Mouse (Mus musculus) liver, embryonic 15.5 days (tissue): ENCODE data around the gene Ern1. TPM values are rescaled to one million over a fixed set of nuclear protein-coding genes. Genes with fewer than 3 reads are reported as not detected.
A peak's percentile ranks its signal among the peaks of the same experiment; 100 is the strongest.

Experiments
- ATAC-seq: fragments of 200-750 bp; cut with Nextera tagmentation; 2 replicates; pipeline ENCODE4 v1.8.0; 2017; ENCODE audit warnings: moderate number of reproducible peaks, mild to moderate bottlenecking, moderate library complexity; ENCODE audit not compliant: insufficient read depth
- H3K27ac ChIP-seq: fragments of 300-500 bp; sonication (generic); replicated peaks from 2 replicates; pipeline ENCODE4 v1.5.1; 2015; ENCODE audit warnings: mild to moderate bottlenecking, inconsistent platforms
- H3K27me3 ChIP-seq: fragments of 300-500 bp; sonication (generic); 2 replicates; pipeline ENCODE4 v1.6.1; 2015; ENCODE audit warnings: mild to moderate bottlenecking, inconsistent platforms
- H3K36me3 ChIP-seq: fragments of 300-500 bp; sonication (generic); replicated peaks from 2 replicates; pipeline ENCODE4 v1.6.1; 2015; ENCODE audit warnings: moderate library complexity, mild to moderate bottlenecking, inconsistent platforms
- H3K4me1 ChIP-seq: fragments of 300-500 bp; sonication (generic); replicated peaks from 2 replicates; pipeline ENCODE4 v1.6.1; 2015; ENCODE audit warnings: inconsistent platforms
- H3K4me2 ChIP-seq: fragments of 300-500 bp; sonication (generic); 2 replicates; pipeline ENCODE4 v1.6.1; 2015; ENCODE audit warnings: moderate library complexity, mild to moderate bottlenecking, inconsistent platforms
- H3K4me3 ChIP-seq: fragments of 300-500 bp; sonication (generic); replicated peaks from 2 replicates; pipeline ENCODE4 v1.5.1; 2015; ENCODE audit warnings: mild to moderate bottlenecking, inconsistent platforms
- H3K9ac ChIP-seq: fragments of 300-500 bp; sonication (generic); 2 replicates; pipeline ENCODE4 v1.6.1; 2015; ENCODE audit warnings: moderate library complexity, mild to moderate bottlenecking, inconsistent platforms
- H3K9me3 ChIP-seq: fragments of 300-500 bp; sonication (generic); replicated peaks from 2 replicates; pipeline ENCODE4 v1.6.1; 2016; ENCODE audit warnings: inconsistent platforms
- WGBS: fragments of 180-500 bp; shearing (Covaris S2); methylation state at CpG from one replicate; pipeline ENCODE4 v1.1.7; 2015; ENCODE audit warnings: mixed read lengths; ENCODE audit not compliant: insufficient replicate concordance; 5-methylcytosine and 5-hydroxymethylcytosine counted together
- polyA plus RNA-seq: library from polyadenylated mRNA; unstranded; fragments of >200 nt; fragmentation: Nextera tagmentation; extraction: Ambion mirVana; gene quantifications from 2 replicates; pipeline ENCODE4 v1.2.1, GENCODE M21; 2015

Ern1 gene
- polyA plus RNA-seq, 1 experiment from 2014 or later: 4.1 TPM

- ATAC-seq: no peak
- peaks cover 18% of the 10 kb centered on the region for H3K4me1 ChIP-seq
- 74% methylated on average over 4 of the region's 4 CpGs for WGBS
- no peaks in the 10 kb centered on the region for H3K9me3 ChIP-seq
- H3K4me3 ChIP-seq: no peak overlapping the region
- H3K9ac ChIP-seq: no peak overlapping the region
- no peak overlapping the region for H3K4me2 ChIP-seq
- no peak overlapping the region for H3K27ac ChIP-seq
- H3K27me3 ChIP-seq: no peaks in the 10 kb centered on the region
- peaks cover 9% of the 10 kb centered on the region for H3K36me3 ChIP-seq
These were observed 31.9 kb upstream of the Ern1 start for GRCm38 (mm10) chr11:106519519-106519918.

- Histone ChIP-seq H3K4me1 (peaks cover 28% of the 10 kb centered on the region), H3K36me3 (peaks cover 9% of the 10 kb centered on the region), H3K9me3 (no peaks in the 10 kb centered on the region), H3K4me3 (no peak overlapping the region), H3K27ac (no peak overlapping the region), H3K4me2 (no peak overlapping the region), H3K27me3 (no peaks in the 10 kb centered on the region), H3K9ac (no peak overlapping the region)
- WGBS: 57% methylated on average over 4 of the region's 4 CpGs
- ATAC-seq: no peak
These were observed 30.7 kb upstream of the Ern1 start for GRCm38 (mm10) chr11:106518391-106518790.

- Histone ChIP-seq H3K9me3 (no peaks in the 10 kb centered on the region), H3K36me3 (peaks cover 20% of the 10 kb centered on the region), H3K4me1 (peaks cover 30% of the 10 kb centered on the region), H3K4me2 (no peak overlapping the region), H3K27me3 (no peaks in the 10 kb centered on the region), H3K9ac (no peak overlapping the region), H3K27ac (peak overlapping the region; percentile 76), H3K4me3 (no peak overlapping the region)
- WGBS: 52% methylated on average over 16 of the region's 16 CpGs
- ATAC-seq: peak; percentile 71
These were observed 27.6 kb upstream of the Ern1 start for GRCm38 (mm10) chr11:106515079-106515745.

- Histone ChIP-seq H3K4me2 (no peak overlapping the region), H3K9me3 (no peaks in the 10 kb centered on the region), H3K36me3 (peaks cover 26% of the 10 kb centered on the region), H3K27ac (peak overlapping the region; percentile 76), H3K9ac (no peak overlapping the region), H3K4me1 (peaks cover 28% of the 10 kb centered on the region), H3K27me3 (no peaks in the 10 kb centered on the region), H3K4me3 (no peak overlapping the region)
- 50% methylated on average over 5 of the region's 5 CpGs for WGBS
- peak; percentile 69 for ATAC-seq
These were observed 26.8 kb upstream of the Ern1 start for GRCm38 (mm10) chr11:106514446-106514845.

GRCm38 (mm10) chr11:106513166-106513565 is 25.5 kb upstream of the Ern1 start:
- H3K27me3 ChIP-seq: no peaks in the 10 kb centered on the region
- no peak for ATAC-seq
- H3K9me3 ChIP-seq: no peaks in the 10 kb centered on the region
- H3K4me2 ChIP-seq: no peak overlapping the region
- H3K36me3 ChIP-seq: peaks cover 35% of the 10 kb centered on the region
- H3K4me3 ChIP-seq: no peak overlapping the region
- H3K27ac ChIP-seq: 0 out of 2 replicates have a peak overlapping the region, but pooled peaks have one; percentile 58
- WGBS: 44% methylated on average over 2 of the region's 2 CpGs
- no peak overlapping the region for H3K9ac ChIP-seq
- peaks cover 28% of the 10 kb centered on the region for H3K4me1 ChIP-seq

GRCm38 (mm10) chr11:106512006-106512390 is 24.3 kb upstream of the Ern1 start:
- Histone ChIP-seq H3K36me3 (peaks cover 45% of the 10 kb centered on the region), H3K27me3 (no peaks in the 10 kb centered on the region), H3K4me3 (no peak overlapping the region), H3K9ac (no peak overlapping the region), H3K4me2 (no peak overlapping the region), H3K4me1 (peaks cover 28% of the 10 kb centered on the region), H3K9me3 (peaks cover 9% of the 10 kb centered on the region), H3K27ac (no peak overlapping the region)
- no peak for ATAC-seq
- 90% methylated on average over 7 of the region's 7 CpGs for WGBS

- Histone ChIP-seq H3K36me3 (peaks cover 51% of the 10 kb centered on the region), H3K27me3 (no peaks in the 10 kb centered on the region), H3K9ac (no peak overlapping the region), H3K4me1 (peaks cover 28% of the 10 kb centered on the region), H3K27ac (no peak overlapping the region), H3K4me2 (no peak overlapping the region), H3K4me3 (no peak overlapping the region), H3K9me3 (peaks cover 9% of the 10 kb centered on the region)
- 80% methylated on average over 14 of the region's 14 CpGs for WGBS
- no peak for ATAC-seq
These were observed 23.8 kb upstream of the Ern1 start for GRCm38 (mm10) chr11:106511236-106512005.

GRCm38 (mm10) chr11:106507638-106508037 is 20.0 kb upstream of the Ern1 start:
- WGBS: 81% methylated on average over 7 of the region's 7 CpGs
- Histone ChIP-seq H3K9me3 (peaks cover 9% of the 10 kb centered on the region), H3K9ac (no peak overlapping the region), H3K4me2 (no peak overlapping the region), H3K4me3 (no peak overlapping the region), H3K4me1 (peaks cover 6% of the 10 kb centered on the region), H3K27me3 (no peaks in the 10 kb centered on the region), H3K36me3 (peaks cover 61% of the 10 kb centered on the region), H3K27ac (peak overlapping the region; percentile 73)
- ATAC-seq: no peak

GRCm38 (mm10) chr11:106506211-106506610 is 18.6 kb upstream of the Ern1 start:
- WGBS: 85% methylated on average over 6 of the region's 6 CpGs
- peaks cover 53% of the 10 kb centered on the region for H3K36me3 ChIP-seq
- no peak for ATAC-seq

GRCm38 (mm10) chr11:106504129-106504528 is 16.5 kb upstream of the Ern1 start:
- Histone ChIP-seq H3K36me3 (peaks cover 38% of the 10 kb centered on the region), H3K4me2 (no peak overlapping the region), H3K9ac (no peak overlapping the region), H3K4me3 (no peak overlapping the region), H3K4me1 (peaks cover 31% of the 10 kb centered on the region), H3K9me3 (peaks cover 9% of the 10 kb centered on the region), H3K27me3 (no peaks in the 10 kb centered on the region), H3K27ac (no peak overlapping the region)
- no peak for ATAC-seq

More at GRCm38 (mm10) chr11:106506211-106506610, 18.6 kb upstream of the Ern1 start:
- H3K4me2 ChIP-seq: no peak overlapping the region
- no peak overlapping the region for H3K4me3 ChIP-seq
- no peak overlapping the region for H3K27ac ChIP-seq
- H3K9me3 ChIP-seq: peaks cover 9% of the 10 kb centered on the region
- H3K27me3 ChIP-seq: no peaks in the 10 kb centered on the region
- no peak overlapping the region for H3K9ac ChIP-seq
- H3K4me1 ChIP-seq: peaks cover 19% of the 10 kb centered on the region

- Histone ChIP-seq H3K4me2 (no peak overlapping the region), H3K9me3 (peaks cover 9% of the 10 kb centered on the region), H3K4me3 (no peak overlapping the region), H3K36me3 (peaks cover 31% of the 10 kb centered on the region), H3K27me3 (no peaks in the 10 kb centered on the region), H3K27ac (peak overlapping the region; percentile 64; the same call in 1 of the 2 replicates), H3K9ac (no peak overlapping the region), H3K4me1 (peaks cover 37% of the 10 kb centered on the region)
- ATAC-seq: no peak
- 68% methylated on average over 4 of the region's 4 CpGs for WGBS
These were observed 15.7 kb upstream of the Ern1 start for GRCm38 (mm10) chr11:106503425-106503717.
